Mouse (Mus musculus): ENCODE data around the gene Tmem135.

Tmem135 gene

GRCm38 (mm10) chr7:89106421-89106820 is 297.6 kb downstream of the Tmem135 start:
- no peak for DNase-seq (ENCODE audit: low spot score)

- DNase-seq (ENCODE audit: low spot score) = peak; percentile 85
These were observed 304.3 kb downstream of the Tmem135 start for GRCm38 (mm10) chr7:89099756-89100155.
